Mouse (Mus musculus) MEL (cell line): ENCODE data around the gene Rora. TPM values are rescaled to one million over a fixed set of nuclear protein-coding genes. Genes with fewer than 3 reads are reported as not detected.

ENCODE experiments used
- DNase-seq: peaks from one replicate; pipeline ENCODE4 v3.0.0; 2011; ENCODE audit warnings: low read depth, low spot score
- H3K27ac ChIP-seq: 2 replicates; pipeline ENCODE4 v1.5.1; 2012; ENCODE audit warnings: low read depth, mild to moderate bottlenecking, control low read depth, low read length, moderate library complexity; ENCODE audit not compliant: control insufficient read depth
- H3K27me3 ChIP-seq, 2 experiments: fragments of 150-350 bp in 1 of 2; sonication (generic) in 1 of 2; 2 replicates each; pipeline ENCODE4 v1.6.1; 2012; ENCODE audit warnings: low read length in 2 of 2, mild to moderate bottlenecking in 2 of 2, improper control_type of control experiment in 1 of 2, moderate library complexity in 1 of 2; ENCODE audit not compliant: insufficient read depth in 2 of 2, control insufficient read depth in 1 of 2
- H3K36me3 ChIP-seq, 2 experiments: 2 replicates each; pipeline ENCODE4 v1.6.1; 2012 to 2014; ENCODE audit warnings: low read length in 2 of 2, improper control_type of control experiment in 1 of 2, inconsistent platforms in 1 of 2, mild to moderate bottlenecking in 1 of 2; ENCODE audit not compliant: insufficient read depth in 2 of 2, control insufficient read depth in 1 of 2
- H3K4me1 ChIP-seq, 2 experiments: fragments of 150-350 bp in 1 of 2; sonication (generic) in 1 of 2; 2 replicates each; pipeline ENCODE4 v1.6.1; 2012; ENCODE audit warnings: low read length in 2 of 2, improper control_type of control experiment in 1 of 2, mild to moderate bottlenecking in 1 of 2; ENCODE audit not compliant: insufficient read depth in 2 of 2, control insufficient read depth in 1 of 2
- H3K4me3 ChIP-seq, 2 experiments: fragments of 150-350 bp in 1 of 2; sonication (generic) in 1 of 2; 2 replicates each; pipeline ENCODE4 v1.5.1; 2012; ENCODE audit warnings: low read depth in 2 of 2, low read length in 2 of 2, mild to moderate bottlenecking in 2 of 2, moderate library complexity in 2 of 2, control low read depth in 1 of 2, improper control_type of control experiment in 1 of 2; ENCODE audit not compliant: control insufficient read depth in 1 of 2, insufficient read depth in 1 of 2
- H3K79me2 ChIP-seq: 2 replicates; pipeline ENCODE4 v1.6.1; 2012; ENCODE audit warnings: mild to moderate bottlenecking, low read length, moderate library complexity; ENCODE audit not compliant: control insufficient read depth, poor library complexity, insufficient read depth
- H3K9ac ChIP-seq: 2 replicates; pipeline ENCODE4 v1.6.1; 2012; ENCODE audit warnings: low read depth, mild to moderate bottlenecking, control low read depth, low read length, moderate library complexity; ENCODE audit not compliant: control insufficient read depth, poor library complexity, severe bottlenecking
- H3K9me3 ChIP-seq: fragments of 150-350 bp; sonication (generic); replicated peaks from 2 replicates; pipeline ENCODE4 v1.6.1; 2012; ENCODE audit warnings: mild to moderate bottlenecking, low read length, improper control_type of control experiment, moderate library complexity; ENCODE audit not compliant: insufficient read depth
- CHD2 ChIP-seq: IDR thresholded peaks from 2 replicates; pipeline ENCODE4 v1.6.1; 2011; ENCODE audit warnings: low read length, improper control_type of control experiment
- CTCF ChIP-seq, 3 experiments: IDR thresholded peaks in 2 of 3; conservative IDR thresholded peaks in 1 of 3; 2 replicates each; pipeline ENCODE4 v1.5.1; 2011 to 2012; ENCODE audit warnings: low read length in 3 of 3, low read depth in 2 of 3, mild to moderate bottlenecking in 2 of 3, improper control_type of control experiment in 1 of 3, inconsistent platforms in 1 of 3, mixed read lengths in 1 of 3, moderate library complexity in 1 of 3; ENCODE audit not compliant: control insufficient read depth in 1 of 3, insufficient read depth in 1 of 3, poor library complexity in 1 of 3, severe bottlenecking in 1 of 3
- E2F4 ChIP-seq: IDR thresholded peaks from 2 replicates; pipeline ENCODE4 v1.6.1; 2011; ENCODE audit warnings: low read depth, low read length, improper control_type of control experiment, borderline replicate concordance
- ELF1 ChIP-seq: IDR thresholded peaks from 2 replicates; pipeline ENCODE4 v1.6.1; 2014; ENCODE audit warnings: low read depth, mild to moderate bottlenecking, inconsistent platforms, low read length, improper control_type of control experiment, moderate library complexity
- EP300 ChIP-seq, 2 experiments: IDR thresholded peaks; 2 replicates each; pipeline ENCODE4 v1.6.1; 2011; ENCODE audit warnings: improper control_type of control experiment in 2 of 2, low read length in 2 of 2, low read depth in 1 of 2, mild to moderate bottlenecking in 1 of 2
- ETS1 ChIP-seq: IDR thresholded peaks from 2 replicates; pipeline ENCODE4 v1.6.1; 2012; ENCODE audit warnings: low read depth, mild to moderate bottlenecking, inconsistent platforms, low read length, improper control_type of control experiment, moderate library complexity
- GABPA ChIP-seq: IDR thresholded peaks from 2 replicates; pipeline ENCODE4 v1.6.1; 2012; ENCODE audit warnings: low read depth, mild to moderate bottlenecking, inconsistent platforms, low read length, improper control_type of control experiment, moderate library complexity
- GATA1 ChIP-seq: IDR thresholded peaks from 2 replicates; pipeline ENCODE4 v1.6.1; 2011; ENCODE audit warnings: low read depth, low read length, improper control_type of control experiment
- JUND ChIP-seq: IDR thresholded peaks from 2 replicates; pipeline ENCODE4 v1.6.1; 2011; ENCODE audit warnings: low read depth, mild to moderate bottlenecking, improper control_type of control experiment, low read length
- KAT2A ChIP-seq: conservative IDR thresholded peaks from 2 replicates; pipeline ENCODE4 v1.6.1; 2012; ENCODE audit warnings: low read depth, low read length, improper control_type of control experiment, inconsistent platforms
- MAZ ChIP-seq: IDR thresholded peaks from 2 replicates; pipeline ENCODE4 v1.6.1; 2012; ENCODE audit warnings: low read depth, mild to moderate bottlenecking, inconsistent platforms, low read length, improper control_type of control experiment
- MEF2A ChIP-seq: IDR thresholded peaks from 2 replicates; pipeline ENCODE4 v1.6.1; 2014; ENCODE audit warnings: low read depth, mild to moderate bottlenecking, inconsistent platforms, low read length, improper control_type of control experiment; ENCODE audit not compliant: poor library complexity, insufficient replicate concordance, severe bottlenecking; ENCODE audit errors: extremely low read depth
- POLR2A ChIP-seq, 2 experiments: IDR thresholded peaks; 2 replicates each; pipeline ENCODE4 v1.6.1; 2011 to 2012; ENCODE audit warnings: low read length in 2 of 2, mild to moderate bottlenecking in 2 of 2, control low read depth in 1 of 2, improper control_type of control experiment in 1 of 2, low read depth in 1 of 2, moderate library complexity in 1 of 2; ENCODE audit not compliant: control insufficient read depth in 1 of 2, insufficient read depth in 1 of 2, poor library complexity in 1 of 2
- POLR2AphosphoS2 ChIP-seq: IDR thresholded peaks from 2 replicates; pipeline ENCODE4 v1.6.1; 2011; ENCODE audit warnings: low read length, improper control_type of control experiment
- POLR2AphosphoS5 ChIP-seq: IDR thresholded peaks from 2 replicates; pipeline ENCODE4 v1.6.1; 2012; ENCODE audit warnings: low read depth, borderline replicate concordance, mild to moderate bottlenecking, inconsistent platforms, low read length, moderate library complexity, mixed read lengths
- RAD21 ChIP-seq: IDR thresholded peaks from 2 replicates; pipeline ENCODE4 v1.6.1; 2011; ENCODE audit warnings: mild to moderate bottlenecking, low read depth, low read length, improper control_type of control experiment
- RCOR1 ChIP-seq: IDR thresholded peaks from 2 replicates; pipeline ENCODE4 v1.6.1; 2012; ENCODE audit warnings: low read depth, mild to moderate bottlenecking, inconsistent platforms, low read length, improper control_type of control experiment
- SIN3A ChIP-seq: IDR thresholded peaks from 2 replicates; pipeline ENCODE4 v1.6.1; 2012; ENCODE audit warnings: low read length, improper control_type of control experiment, inconsistent platforms
- TAL1 ChIP-seq: IDR thresholded peaks from 2 replicates; pipeline ENCODE4 v1.6.1; 2012; ENCODE audit warnings: mild to moderate bottlenecking, inconsistent platforms, low read length, moderate library complexity, mixed read lengths
- TBP ChIP-seq: IDR thresholded peaks from 2 replicates; pipeline ENCODE4 v1.8.0; 2011; ENCODE audit warnings: low read depth, low read length, improper control_type of control experiment
- TCF12 ChIP-seq: IDR thresholded peaks from 2 replicates; pipeline ENCODE4 v1.6.1; 2014; ENCODE audit warnings: low read depth, mild to moderate bottlenecking, inconsistent platforms, low read length, improper control_type of control experiment, moderate library complexity
- USF1 ChIP-seq: IDR thresholded peaks from 2 replicates; pipeline ENCODE4 v1.6.1; 2014; ENCODE audit warnings: low read depth, mild to moderate bottlenecking, inconsistent platforms, low read length, improper control_type of control experiment, moderate library complexity
- USF2 ChIP-seq, 2 experiments: IDR thresholded peaks; 2 replicates each; pipeline ENCODE4 v1.6.1; 2011 to 2012; ENCODE audit warnings: improper control_type of control experiment in 2 of 2, low read length in 2 of 2, borderline replicate concordance in 1 of 2, inconsistent platforms in 1 of 2, low read depth in 1 of 2, mild to moderate bottlenecking in 1 of 2; ENCODE audit not compliant: insufficient read depth in 1 of 2
- ZC3H11A ChIP-seq: IDR thresholded peaks from 2 replicates; pipeline ENCODE4 v1.6.1; 2012; ENCODE audit warnings: low read depth, mild to moderate bottlenecking, inconsistent platforms, low read length, improper control_type of control experiment
- polyA plus RNA-seq, 2 experiments: library from polyadenylated mRNA; stranded (reverse) in 1 of 2; unstranded in 1 of 2; fragments of >175 nt in 1 of 2; fragments of >200 nt in 1 of 2; gene quantifications; 2 replicates each; pipeline versions ENCODE4 v1.2.1 to v1.2.4; 2012; ENCODE audit warnings: low replicate concordance in 2 of 2, low read depth in 1 of 2; ENCODE audit not compliant: insufficient read length in 2 of 2, insufficient read depth in 1 of 2, missing spikeins in 1 of 2
- total RNA-seq: library from RNA; depleted of rRNA; stranded (reverse); fragments of 300-350 nt; gene quantifications from 2 replicates; pipeline ENCODE4 v1.2.3, GENCODE M21; 2012

Rora gene
- total and polyA plus RNA-seq, 3 experiments = not detected

DNA sequence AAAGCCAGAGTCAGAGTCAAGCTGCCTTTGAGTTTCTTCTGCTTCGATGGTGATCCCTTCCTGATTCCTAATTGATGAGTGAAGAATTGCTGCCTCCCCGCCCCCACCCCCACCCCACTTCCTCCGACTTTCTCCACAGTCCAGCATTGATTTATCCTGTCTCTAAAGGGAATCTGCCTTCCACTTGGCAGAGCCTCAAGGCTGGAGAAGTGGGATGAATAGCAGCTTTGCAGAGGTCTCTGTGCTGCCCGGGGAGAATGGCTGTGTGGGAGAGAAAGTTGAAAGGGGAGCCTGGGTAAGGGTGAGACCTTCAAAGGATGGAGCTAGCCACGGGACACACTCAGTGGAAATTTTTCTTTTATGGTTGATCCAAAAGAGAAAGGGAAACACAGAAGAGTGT, 18.9 kb downstream of the Rora start:
- Histone ChIP-seq H3K4me3 (no peak overlapping the region), H3K27ac (no peak overlapping the region), H3K9ac (no peak overlapping the region), H3K79me2 (no peaks in the 10 kb centered on the region; the same call in 1 of the 2 replicates), H3K9me3 (no peaks in the 10 kb centered on the region), H3K27me3 (no peaks in the 10 kb centered on the region), H3K4me1 (no peaks in the 10 kb centered on the region), H3K36me3 (no peaks in the 10 kb centered on the region)
- DNase-seq = no peak
- TF ChIP-seq RCOR1 (no peak), USF2 (IDR thresholded peaks at IDR 0.05; ENCODE audit: borderline replicate concordance in 1 of 2, insufficient read depth in 1 of 2, low read depth in 1 of 2, low read length in 2 of 2) (no peak), KAT2A (no peak), GABPA (no peak), CTCF (IDR thresholded peaks at IDR 0.05 in 2 of 3, conservative IDR thresholded peaks at IDR 0.05 in 1 of 3; ENCODE audit: control insufficient read depth in 1 of 3, insufficient read depth in 1 of 3, low read depth in 2 of 3, low read length in 3 of 3, poor library complexity in 1 of 3, severe bottlenecking in 1 of 3) (no peak), TBP (no peak), EP300 (IDR thresholded peaks at IDR 0.05; ENCODE audit: low read depth in 1 of 2, low read length in 2 of 2) (no peak), POLR2AphosphoS5 (no peak), SIN3A (no peak)

- TF ChIP-seq RCOR1 = no peak
- TF ChIP-seq SIN3A = no peak
- TF ChIP-seq CHD2 = no peak
- TF ChIP-seq ELF1 = no peak
- no peaks in the 10 kb centered on the region for H3K4me1 ChIP-seq
- H3K4me3 ChIP-seq = no peak overlapping the region
- H3K36me3 ChIP-seq = no peaks in the 10 kb centered on the region
- no peak for DNase-seq
- H3K79me2 ChIP-seq = no peaks in the 10 kb centered on the region; the same call in 1 of the 2 replicates
- H3K9me3 ChIP-seq = no peaks in the 10 kb centered on the region
- H3K27me3 ChIP-seq = no peaks in the 10 kb centered on the region
- H3K9ac ChIP-seq = no peak overlapping the region
- H3K27ac ChIP-seq = no peak overlapping the region
These were observed 19.6 kb downstream of the Rora start for GRCm38 (mm10) chr9:68673221-68673620.

GRCm38 (mm10) chr9:68679871-68680374, 26.3 kb downstream of the Rora start:
- Histone ChIP-seq H3K27ac (no peak overlapping the region), H3K9ac (no peak overlapping the region), H3K79me2 (no peaks in the 10 kb centered on the region), H3K4me3 (no peak overlapping the region), H3K4me1 (no peaks in the 10 kb centered on the region), H3K36me3 (no peaks in the 10 kb centered on the region), H3K9me3 (no peaks in the 10 kb centered on the region), H3K27me3 (no peaks in the 10 kb centered on the region)
- DNase-seq = no peak
- TF ChIP-seq MAZ (no peak), ZC3H11A (no peak), USF1 (no peak), TBP (no peak), MEF2A (no peak), ETS1 (no peak), JUND (no peak), POLR2AphosphoS2 (no peak), CTCF (IDR thresholded peaks at IDR 0.05 in 2 of 3, conservative IDR thresholded peaks at IDR 0.05 in 1 of 3; ENCODE audit: control insufficient read depth in 1 of 3, insufficient read depth in 1 of 3, low read depth in 2 of 3, low read length in 3 of 3, poor library complexity in 1 of 3, severe bottlenecking in 1 of 3) (no peak), SIN3A (no peak), EP300 (IDR thresholded peaks at IDR 0.05; ENCODE audit: low read depth in 1 of 2, low read length in 2 of 2) (no peak), POLR2A (IDR thresholded peaks at IDR 0.05; ENCODE audit: control insufficient read depth in 1 of 2, insufficient read depth in 1 of 2, low read depth in 1 of 2, low read length in 2 of 2, poor library complexity in 1 of 2) (no peak), GATA1 (no peak), TCF12 (no peak), TAL1 (no peak), RAD21 (no peak), CHD2 (no peak), E2F4 (no peak)
